Mouse (Mus musculus): ENCODE measurements at regions not wholly inside any gene's neighbourhood (a gene's known extent, or its start where the extent isn't known, plus 50 kb on each side); places are given as distances from the start of the nearest gene placed in this dataset.

DNA sequence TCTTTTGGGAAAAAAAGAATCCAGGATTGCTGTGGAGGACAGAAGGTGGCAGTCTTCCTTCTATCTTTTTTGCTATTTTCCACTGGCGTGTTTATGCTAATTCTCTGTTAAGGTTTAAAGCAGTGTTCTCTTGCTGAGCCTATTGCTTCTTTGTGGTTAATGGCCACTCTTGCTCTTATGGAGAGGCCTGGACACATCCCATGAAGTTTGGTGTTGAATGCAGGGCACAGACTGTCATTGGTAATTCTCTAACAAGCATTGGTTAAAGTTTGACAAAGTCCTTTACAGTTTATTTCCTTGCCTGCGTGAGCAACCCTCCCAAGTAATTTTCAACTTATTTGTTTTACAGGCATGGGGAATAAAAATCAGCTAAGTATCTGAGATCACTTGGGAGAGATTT lies 165.1 kb upstream of the Pdcd1 start:
- DNase-seq = no peak

DNA sequence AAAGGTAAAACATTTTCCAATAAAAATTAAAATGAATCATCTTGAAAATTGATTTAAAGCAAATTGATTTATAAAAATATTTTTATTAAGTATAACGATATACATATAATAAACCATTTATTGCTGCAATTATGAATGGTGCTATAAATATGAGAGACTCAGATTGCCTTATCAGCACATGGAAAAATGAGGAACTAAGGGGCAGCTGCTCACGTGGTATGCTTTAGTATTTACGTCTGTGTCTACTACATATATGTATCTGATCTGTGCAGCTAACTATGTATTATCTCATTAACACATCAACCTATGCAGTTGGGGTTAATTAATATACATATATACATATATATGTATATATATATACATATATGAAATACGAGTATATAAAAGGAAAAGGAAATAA lies 156.6 kb upstream of the Pdcd1 start:
- DNase-seq = no peak

DNA sequence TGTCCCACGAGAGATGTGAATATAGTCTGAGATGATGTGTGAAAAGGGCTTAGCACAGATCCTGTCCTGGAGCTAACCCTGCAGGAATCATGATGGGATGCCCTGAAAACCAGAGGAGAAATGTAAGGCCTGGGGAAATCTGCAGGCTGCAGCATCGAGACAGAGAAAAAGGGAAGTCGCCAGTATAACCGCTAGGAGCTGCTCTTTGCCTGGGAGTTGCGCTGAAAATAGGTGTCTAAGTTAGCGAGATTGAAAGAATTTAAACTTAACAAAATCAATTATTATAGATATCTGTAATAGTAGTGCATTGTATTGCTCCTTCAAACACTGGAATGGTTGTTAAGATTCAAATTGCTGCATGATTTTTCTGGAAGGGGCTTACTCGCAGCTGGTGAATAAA lies 155.5 kb upstream of the Pdcd1 start:
- DNase-seq = no peak

DNA sequence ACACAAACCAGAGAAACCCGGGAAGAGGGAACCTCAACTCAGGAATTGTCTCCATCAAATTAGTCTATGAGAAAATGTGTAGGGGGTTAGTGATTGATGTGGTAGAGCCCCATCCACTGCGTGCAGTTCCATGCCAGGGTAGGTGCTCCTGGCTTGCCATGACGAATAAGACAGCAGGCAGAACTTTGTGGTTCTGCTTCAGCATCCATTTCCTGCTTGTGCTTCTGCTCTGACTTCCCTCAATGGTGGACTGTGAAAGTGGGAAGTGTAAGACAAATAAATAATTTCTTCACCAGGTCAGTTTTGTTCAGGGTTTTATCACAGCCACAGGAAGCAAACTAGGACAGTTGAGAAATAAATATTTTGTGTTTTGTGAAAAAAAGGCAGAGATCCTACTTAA lies 150.9 kb upstream of the Pdcd1 start:
- DNase-seq = no peak

DNA sequence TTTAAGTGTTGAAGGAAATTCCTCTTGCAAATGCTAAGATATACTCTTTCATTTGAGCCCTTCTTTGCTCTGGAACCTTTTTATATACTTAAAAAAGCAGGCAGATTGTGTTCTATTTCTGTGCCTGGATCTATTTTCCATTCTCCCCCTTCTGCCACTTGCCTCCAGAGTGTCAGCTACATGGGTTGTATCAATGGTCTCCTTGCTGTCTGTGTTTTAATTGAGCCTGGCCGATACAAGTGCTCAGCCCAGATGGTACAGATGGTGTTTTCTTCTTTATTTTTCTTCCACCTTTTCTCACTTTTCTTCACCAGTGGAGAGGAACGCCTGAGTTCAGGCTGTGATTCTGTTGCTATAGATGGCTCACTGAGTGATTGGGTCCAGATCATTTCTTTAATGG lies 131.5 kb upstream of the Pdcd1 start:
- no peak for DNase-seq

DNA sequence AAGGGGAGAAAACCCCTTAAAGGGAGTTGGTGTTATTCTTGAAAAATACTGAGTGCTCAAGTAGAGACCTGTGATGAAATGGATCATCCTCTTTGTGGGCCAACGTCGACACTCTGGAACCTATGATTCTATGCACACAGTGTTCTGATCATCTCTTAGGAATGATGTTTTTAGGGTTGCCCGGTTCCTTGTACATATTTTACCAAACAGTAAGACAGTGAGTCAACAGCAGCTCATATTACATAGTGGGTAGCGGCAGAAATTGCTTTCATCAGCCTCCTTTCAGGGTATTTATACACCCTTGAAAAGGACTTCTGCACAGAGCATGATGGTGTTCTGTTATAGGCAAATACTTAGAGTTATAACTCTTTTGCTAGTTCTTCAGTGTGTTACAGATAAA lies 97.6 kb upstream of the Pdcd1 start:
- DNase-seq = no peak

DNA sequence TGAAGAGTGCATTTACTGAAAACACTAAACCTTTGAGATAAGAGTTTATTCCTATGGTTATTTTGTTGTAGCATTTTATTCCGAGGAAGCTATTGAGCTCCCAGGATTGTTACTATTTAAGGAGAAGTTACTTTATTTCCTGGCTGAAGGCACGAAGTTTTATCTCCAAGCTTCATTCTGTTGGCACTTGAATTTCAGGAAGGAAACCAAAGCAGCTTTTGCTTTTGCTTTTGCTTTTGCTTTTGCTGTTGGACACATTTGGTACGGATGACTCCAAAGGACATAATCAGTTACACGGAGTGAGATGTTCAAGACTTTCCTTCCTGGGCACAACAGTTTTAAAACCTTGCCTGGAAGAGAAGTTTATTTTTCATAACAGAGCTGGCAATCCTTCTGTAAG lies 94.7 kb upstream of the Pdcd1 start:
- no peak for DNase-seq

DNA sequence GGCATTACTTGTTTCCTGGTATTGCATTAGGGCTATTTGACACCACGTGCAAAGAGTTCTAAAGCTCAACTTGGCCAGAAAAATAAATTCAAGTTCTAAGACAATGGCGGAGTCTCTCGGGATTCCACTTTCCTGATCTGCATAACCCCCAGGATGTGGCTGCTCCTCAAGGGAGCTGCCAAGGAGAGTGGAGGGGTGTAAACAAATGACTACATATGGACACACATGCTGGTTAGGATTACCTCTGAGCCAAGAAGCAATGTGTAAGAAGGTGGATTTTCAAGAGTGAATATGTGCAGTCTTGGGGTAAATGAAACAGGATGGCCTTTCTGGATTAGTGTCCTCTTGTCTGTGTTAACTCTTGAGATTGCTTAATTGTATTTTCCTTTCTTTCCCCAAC lies 88.2 kb upstream of the Pdcd1 start:
- no peak for DNase-seq

DNA sequence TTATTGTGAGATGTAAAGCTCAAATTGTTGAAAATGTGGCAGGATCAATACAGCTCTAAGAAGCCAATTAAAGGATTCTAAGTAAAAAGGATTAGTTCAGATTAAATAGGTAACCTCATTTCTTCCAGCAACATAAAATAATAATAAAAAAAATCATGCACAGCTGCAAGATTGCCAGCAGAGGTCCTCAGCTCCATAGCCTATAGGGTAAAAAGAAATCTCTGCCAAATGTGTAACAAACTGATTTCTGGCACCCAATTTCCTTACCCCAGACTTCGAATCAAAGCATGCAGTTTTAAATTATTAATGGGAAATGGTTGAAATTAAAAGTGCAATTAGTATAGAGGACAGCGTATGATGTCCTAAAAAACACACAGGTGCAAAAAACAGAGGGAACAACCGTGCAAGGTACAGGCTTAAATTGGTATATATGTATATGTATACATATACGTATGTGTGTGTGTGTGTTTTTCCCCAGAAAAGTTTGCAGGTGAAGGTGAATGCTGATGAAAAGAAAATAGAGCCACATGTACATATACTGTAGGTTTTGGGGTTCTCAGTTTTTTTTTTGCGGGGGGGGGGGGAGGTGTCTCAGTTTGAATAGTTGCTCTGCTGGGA lies 87.2 kb upstream of the Pdcd1 start:
- DNase-seq = peak in 1 of 2 experiments; percentile 7

DNA sequence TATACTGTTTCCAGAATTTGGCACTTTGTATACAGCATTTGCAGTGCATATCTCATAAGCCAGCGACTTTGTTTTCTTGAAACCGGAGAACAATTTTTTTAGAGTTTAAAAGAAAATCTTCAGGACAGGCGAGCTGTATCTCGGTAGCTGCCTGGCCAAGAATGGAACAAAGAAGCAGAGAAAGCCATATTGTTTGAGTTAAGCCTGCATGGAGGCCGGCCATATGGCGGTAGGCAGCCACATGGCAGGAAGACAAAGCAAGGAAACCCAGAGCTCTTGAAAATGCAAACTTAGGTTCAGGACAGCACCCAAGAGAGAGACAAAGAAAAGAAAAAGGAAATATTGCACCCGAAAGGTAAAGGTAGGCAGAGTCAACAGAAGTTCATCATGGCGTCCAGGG lies 84.4 kb upstream of the Pdcd1 start:
- DNase-seq = no peak

All from cerebellum, postnatal 14 days (tissue).